Mouse (Mus musculus) liver, embryonic 15.5 days (tissue): ENCODE results near the gene Snx32. TPM values are rescaled to one million over a fixed set of nuclear protein-coding genes. Genes with fewer than 3 reads are reported as not detected.
A peak's percentile ranks its signal among the peaks of the same experiment; 100 is the strongest.

ENCODE experiments used
- ATAC-seq: fragments of 200-750 bp; cut with Nextera tagmentation; 2 replicates; pipeline ENCODE4 v1.8.0; 2017; ENCODE audit warnings: moderate number of reproducible peaks, mild to moderate bottlenecking, moderate library complexity; ENCODE audit not compliant: insufficient read depth
- H3K27ac ChIP-seq: fragments of 300-500 bp; sonication (generic); replicated peaks from 2 replicates; pipeline ENCODE4 v1.5.1; 2015; ENCODE audit warnings: mild to moderate bottlenecking, inconsistent platforms
- H3K27me3 ChIP-seq: fragments of 300-500 bp; sonication (generic); 2 replicates; pipeline ENCODE4 v1.6.1; 2015; ENCODE audit warnings: mild to moderate bottlenecking, inconsistent platforms
- H3K36me3 ChIP-seq: fragments of 300-500 bp; sonication (generic); replicated peaks from 2 replicates; pipeline ENCODE4 v1.6.1; 2015; ENCODE audit warnings: moderate library complexity, mild to moderate bottlenecking, inconsistent platforms
- H3K4me1 ChIP-seq: fragments of 300-500 bp; sonication (generic); replicated peaks from 2 replicates; pipeline ENCODE4 v1.6.1; 2015; ENCODE audit warnings: inconsistent platforms
- H3K4me2 ChIP-seq: fragments of 300-500 bp; sonication (generic); 2 replicates; pipeline ENCODE4 v1.6.1; 2015; ENCODE audit warnings: moderate library complexity, mild to moderate bottlenecking, inconsistent platforms
- H3K4me3 ChIP-seq: fragments of 300-500 bp; sonication (generic); replicated peaks from 2 replicates; pipeline ENCODE4 v1.5.1; 2015; ENCODE audit warnings: mild to moderate bottlenecking, inconsistent platforms
- H3K9ac ChIP-seq: fragments of 300-500 bp; sonication (generic); 2 replicates; pipeline ENCODE4 v1.6.1; 2015; ENCODE audit warnings: moderate library complexity, mild to moderate bottlenecking, inconsistent platforms
- H3K9me3 ChIP-seq: fragments of 300-500 bp; sonication (generic); replicated peaks from 2 replicates; pipeline ENCODE4 v1.6.1; 2016; ENCODE audit warnings: inconsistent platforms
- WGBS: fragments of 180-500 bp; shearing (Covaris S2); methylation state at CpG from one replicate; pipeline ENCODE4 v1.1.7; 2015; ENCODE audit warnings: mixed read lengths; ENCODE audit not compliant: insufficient replicate concordance; 5-methylcytosine and 5-hydroxymethylcytosine counted together
- polyA plus RNA-seq: library from polyadenylated mRNA; unstranded; fragments of >200 nt; fragmentation: Nextera tagmentation; extraction: Ambion mirVana; gene quantifications from 2 replicates; pipeline ENCODE4 v1.2.1, GENCODE M21; 2015

Snx32 gene
- polyA plus RNA-seq, 1 experiment from 2014 or later, result 7.0 TPM

DNA sequence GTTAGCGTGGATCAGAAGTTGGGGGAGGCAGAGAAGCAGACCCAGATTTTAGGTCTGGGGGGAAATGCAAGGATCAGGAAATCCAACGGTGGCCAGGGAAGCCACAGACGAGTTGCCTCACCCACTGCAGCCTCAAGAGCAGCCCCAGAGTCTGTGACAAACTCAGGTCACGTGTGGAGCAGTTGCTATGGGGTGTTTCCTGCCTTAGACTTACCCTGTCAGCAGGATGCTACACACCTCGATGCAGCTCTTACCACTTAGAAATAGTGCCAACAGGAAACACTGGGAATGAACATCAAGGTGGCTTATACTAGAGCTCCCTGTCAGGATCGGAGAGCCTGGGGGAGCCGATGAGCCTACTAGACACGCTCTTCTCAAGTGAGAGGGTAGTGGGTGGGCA is 22.2 kb upstream of the Snx32 start:
- peaks cover 13% of the 10 kb centered on the region for H3K4me1 ChIP-seq

DNA sequence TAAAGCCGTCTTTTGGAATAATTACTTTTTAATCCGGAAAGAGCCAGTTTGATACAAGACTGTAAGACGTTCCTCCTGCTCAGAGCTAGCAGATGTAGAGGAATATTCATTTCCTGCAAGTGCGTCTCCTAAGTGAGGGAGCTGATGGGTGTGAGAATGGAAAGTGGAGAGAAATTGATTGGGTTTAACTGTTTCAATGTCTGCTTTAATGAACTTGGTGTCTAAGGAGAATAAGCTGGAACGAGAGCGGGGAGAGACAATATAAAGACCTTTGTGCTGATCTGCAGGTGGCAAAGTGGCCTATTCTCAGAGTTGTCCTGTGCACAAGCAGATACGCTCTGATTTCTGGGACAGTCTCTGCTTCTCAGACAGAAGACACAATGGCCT is 19.8 kb upstream of the Snx32 start:
- H3K4me3 ChIP-seq, result no peak overlapping the region
- WGBS, result 67% methylated on average over 7 of the region's 7 CpGs
- H3K27me3 ChIP-seq, result 0 out of 2 replicates have a peak, but pooled peaks cover 3% of the 10 kb centered on the region
- ATAC-seq, result no peak
- H3K4me1 ChIP-seq, result peaks cover 13% of the 10 kb centered on the region
- H3K4me2 ChIP-seq, result no peak overlapping the region
- no peaks in the 10 kb centered on the region for H3K36me3 ChIP-seq
- no peaks in the 10 kb centered on the region for H3K9me3 ChIP-seq
- H3K9ac ChIP-seq, result no peak overlapping the region
- H3K27ac ChIP-seq, result no peak overlapping the region

More for the DNA sequence above, 22.2 kb upstream of the Snx32 start:
- 0 out of 2 replicates have a peak, but pooled peaks cover 3% of the 10 kb centered on the region for H3K27me3 ChIP-seq
- no peaks in the 10 kb centered on the region for H3K36me3 ChIP-seq
- H3K9ac ChIP-seq, result no peak overlapping the region
- no peak overlapping the region for H3K4me3 ChIP-seq
- no peaks in the 10 kb centered on the region for H3K9me3 ChIP-seq
- H3K27ac ChIP-seq, result no peak overlapping the region
- WGBS, result 51% methylated on average over 8 of the region's 8 CpGs
- H3K4me2 ChIP-seq, result no peak overlapping the region
- ATAC-seq, result no peak

GRCm38 (mm10) chr19:5529325-5530137 is 19.2 kb upstream of the Snx32 start:
- peak overlapping the region; percentile 59 for H3K4me2 ChIP-seq
- no peak overlapping the region for H3K27ac ChIP-seq
- 19% methylated on average over 20 of the region's 20 CpGs for WGBS
- peak overlapping the region; percentile 25 for H3K4me3 ChIP-seq
- no peak overlapping the region for H3K9ac ChIP-seq
- H3K36me3 ChIP-seq, result no peaks in the 10 kb centered on the region
- 0 out of 2 replicates have a peak, but pooled peaks cover 3% of the 10 kb centered on the region for H3K27me3 ChIP-seq
- H3K4me1 ChIP-seq, result peaks cover 13% of the 10 kb centered on the region
- peak; percentile 94 for ATAC-seq
- H3K9me3 ChIP-seq, result no peaks in the 10 kb centered on the region

DNA sequence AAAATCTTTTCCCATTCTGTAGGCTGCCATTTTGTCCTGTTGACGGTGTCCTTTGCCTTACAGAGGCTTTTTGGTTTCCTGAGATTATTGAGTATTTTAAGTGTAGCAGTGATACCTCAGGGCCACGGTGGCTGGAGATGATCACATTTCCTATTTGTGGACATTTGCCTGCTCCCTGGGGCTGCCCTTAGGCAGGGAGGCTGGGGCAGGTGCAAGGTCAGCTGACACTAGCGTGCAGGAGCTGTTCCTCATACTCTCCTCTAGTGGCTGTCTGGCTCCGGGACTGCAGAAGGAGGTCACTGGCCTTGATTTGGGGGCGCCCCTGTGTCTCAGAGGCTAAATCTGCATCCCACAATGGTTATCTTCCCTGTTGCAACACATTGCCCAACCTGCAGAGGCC is 14.9 kb upstream of the Snx32 start:
- no peaks in the 10 kb centered on the region for H3K9me3 ChIP-seq
- H3K36me3 ChIP-seq, result no peaks in the 10 kb centered on the region
- H3K9ac ChIP-seq, result no peak overlapping the region
- 0 out of 2 replicates have a peak, but pooled peaks cover 2% of the 10 kb centered on the region for H3K27me3 ChIP-seq
- no peak overlapping the region for H3K27ac ChIP-seq
- no peak for ATAC-seq
- H3K4me2 ChIP-seq, result no peak overlapping the region
- 63% methylated on average over 5 of the region's 5 CpGs for WGBS
- H3K4me1 ChIP-seq, result peaks cover 13% of the 10 kb centered on the region
- H3K4me3 ChIP-seq, result no peak overlapping the region

GRCm38 (mm10) chr19:5518721-5519120 is 8.4 kb upstream of the Snx32 start:
- no peak for ATAC-seq
- no peak overlapping the region for H3K27ac ChIP-seq
- no peak overlapping the region for H3K9ac ChIP-seq
- WGBS, result 52% methylated on average over 3 of the region's 3 CpGs
- no peaks in the 10 kb centered on the region for H3K36me3 ChIP-seq
- no peaks in the 10 kb centered on the region for H3K27me3 ChIP-seq
- H3K9me3 ChIP-seq, result no peaks in the 10 kb centered on the region
- no peak overlapping the region for H3K4me2 ChIP-seq
- H3K4me1 ChIP-seq, result 0 out of 2 replicates have a peak, but pooled peaks cover 2% of the 10 kb centered on the region
- H3K4me3 ChIP-seq, result no peak overlapping the region

- peaks cover 14% of the 10 kb centered on the region for H3K4me1 ChIP-seq
- ATAC-seq, result no peak
- no peak overlapping the region for H3K27ac ChIP-seq
- no peak overlapping the region for H3K9ac ChIP-seq
- no peaks in the 10 kb centered on the region for H3K36me3 ChIP-seq
- no peaks in the 10 kb centered on the region for H3K9me3 ChIP-seq
- no peaks in the 10 kb centered on the region for H3K27me3 ChIP-seq
- H3K4me2 ChIP-seq, result no peak overlapping the region
- H3K4me3 ChIP-seq, result no peak overlapping the region
- WGBS, result 69% methylated on average over 8 of the region's 8 CpGs
Measured at GRCm38 (mm10) chr19:5516906-5517505, 6.7 kb upstream of the Snx32 start.

DNA sequence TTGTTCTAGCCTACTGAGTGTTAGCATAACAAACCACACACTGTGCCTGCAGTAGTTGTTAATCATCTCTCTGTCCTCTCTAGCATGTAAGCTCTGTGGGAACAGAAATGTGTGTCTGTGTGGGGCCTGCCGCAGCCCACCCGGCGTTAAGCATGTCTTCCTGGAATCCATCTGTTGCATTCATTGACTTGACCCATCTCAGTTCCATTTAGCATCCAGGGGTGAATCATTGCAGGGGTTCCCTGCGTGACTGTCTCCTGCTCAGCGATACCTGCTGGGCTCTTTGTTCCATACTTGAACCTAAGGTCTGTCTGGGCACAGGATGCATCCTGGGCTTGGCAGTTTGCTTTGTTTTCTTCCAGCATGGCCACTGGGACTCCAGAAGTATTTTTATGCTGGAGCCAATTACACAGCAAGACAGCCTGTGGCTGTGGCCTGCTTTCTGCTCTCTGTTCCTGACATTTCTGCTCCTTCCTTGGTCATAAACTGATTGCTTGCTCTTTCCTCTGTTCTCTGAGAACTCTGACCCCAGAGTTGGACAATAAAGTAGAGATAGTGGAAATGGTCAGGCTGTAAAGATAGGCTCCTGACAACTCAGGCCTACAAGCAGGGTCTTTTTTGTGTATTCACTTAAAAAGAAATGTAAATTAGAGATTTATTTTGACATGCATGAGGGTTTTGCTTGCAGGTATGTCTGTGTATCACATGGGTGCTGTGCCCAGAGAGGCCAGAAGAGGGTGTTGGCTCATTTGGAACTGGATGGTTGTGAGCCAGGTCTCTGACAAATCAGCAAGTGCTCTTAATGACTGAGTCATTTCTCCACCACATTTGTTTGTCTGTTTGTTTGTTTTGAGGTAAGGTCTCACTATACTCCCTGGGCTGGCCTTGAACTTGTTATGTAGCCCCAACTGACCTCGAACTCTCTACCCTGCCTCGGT is 5.8 kb upstream of the Snx32 start:
- ATAC-seq, result no peak
- 84% methylated on average over 7 of the region's 7 CpGs for WGBS
- Histone ChIP-seq H3K4me2 (no peak overlapping the region), H3K27me3 (no peaks in the 10 kb centered on the region), H3K4me3 (no peak overlapping the region), H3K27ac (no peak overlapping the region), H3K4me1 (peaks cover 23% of the 10 kb centered on the region), H3K36me3 (no peaks in the 10 kb centered on the region), H3K9ac (no peak overlapping the region), H3K9me3 (no peaks in the 10 kb centered on the region)

DNA sequence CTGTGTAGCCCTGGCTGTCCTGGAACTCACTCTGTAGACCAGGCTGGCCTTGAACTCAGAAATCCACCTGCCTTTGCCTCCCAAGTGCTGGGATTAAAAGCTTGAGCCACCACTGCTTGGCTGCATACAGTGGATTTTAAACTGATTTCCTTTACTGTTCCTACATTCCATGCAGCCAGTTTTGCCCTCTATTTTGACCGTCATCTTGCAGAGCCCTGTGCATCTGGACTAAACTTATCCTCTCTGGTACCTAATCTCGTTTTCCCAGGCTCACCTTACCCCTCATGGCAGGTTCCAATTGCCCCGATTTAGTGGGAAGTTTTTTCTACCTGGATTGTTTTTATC is 2.6 kb upstream of the Snx32 start:
- no peak overlapping the region; the same call in 1 of the 2 replicates for H3K27ac ChIP-seq
- no peak for ATAC-seq
- H3K9me3 ChIP-seq, result no peaks in the 10 kb centered on the region
- H3K36me3 ChIP-seq, result no peaks in the 10 kb centered on the region
- H3K4me1 ChIP-seq, result peaks cover 46% of the 10 kb centered on the region
- H3K4me3 ChIP-seq, result peak overlapping the region; percentile 68; the same call in 1 of the 2 replicates
- H3K4me2 ChIP-seq, result peak overlapping the region; percentile 98
- H3K9ac ChIP-seq, result no peak overlapping the region
- 46% methylated on average over 3 of the region's 3 CpGs for WGBS
- no peaks in the 10 kb centered on the region for H3K27me3 ChIP-seq

- WGBS, result 17% methylated on average over 12 of the region's 12 CpGs
- Histone ChIP-seq H3K4me1 (peaks cover 47% of the 10 kb centered on the region), H3K4me3 (peak overlapping the region; percentile 68), H3K27me3 (no peaks in the 10 kb centered on the region), H3K36me3 (no peaks in the 10 kb centered on the region), H3K9me3 (no peaks in the 10 kb centered on the region), H3K27ac (peak overlapping the region; percentile 64), H3K9ac (no peak overlapping the region), H3K4me2 (peak overlapping the region; percentile 98)
- ATAC-seq, result no peak
Measured at GRCm38 (mm10) chr19:5512091-5513004, 2.0 kb upstream of the Snx32 start.

GRCm38 (mm10) chr19:5511074-5511632 is 815 bp upstream of the Snx32 start:
- H3K4me2 ChIP-seq, result peak overlapping the region; percentile 98
- H3K9me3 ChIP-seq, result no peaks in the 10 kb centered on the region
- H3K27me3 ChIP-seq, result no peaks in the 10 kb centered on the region
- peaks cover 47% of the 10 kb centered on the region for H3K4me1 ChIP-seq
- no peaks in the 10 kb centered on the region for H3K36me3 ChIP-seq
- H3K27ac ChIP-seq, result peak overlapping the region; percentile 71
- 20% methylated on average over 15 of the region's 15 CpGs for WGBS
- no peak for ATAC-seq
- H3K4me3 ChIP-seq, result peak overlapping the region; percentile 68
- peak overlapping the region; percentile 67 for H3K9ac ChIP-seq
